Mouse (Mus musculus) brain, adult 2 months (tissue): ENCODE measurements around the gene Olfr1316.

Source experiments
- DNase-seq: peaks from one replicate; pipeline ENCODE4 v3.0.0; 2011; ENCODE audit warnings: low read depth, low spot score

Olfr1316 gene

GRCm38 (mm10) chr2:112134877-112135276 is at the start of gene Olfr1316:
Gene Olfr1316, minus strand, starts transcription at chr2:112134977.
- no peak for DNase-seq

- no peak for DNase-seq
Measured at GRCm38 (mm10) chr2:112153898-112154297, 19.1 kb upstream of the Olfr1316 start, which contains the start of gene Olfr1318. Gene Olfr1318, plus strand, starts transcription at chr2:112154198.

DNA sequence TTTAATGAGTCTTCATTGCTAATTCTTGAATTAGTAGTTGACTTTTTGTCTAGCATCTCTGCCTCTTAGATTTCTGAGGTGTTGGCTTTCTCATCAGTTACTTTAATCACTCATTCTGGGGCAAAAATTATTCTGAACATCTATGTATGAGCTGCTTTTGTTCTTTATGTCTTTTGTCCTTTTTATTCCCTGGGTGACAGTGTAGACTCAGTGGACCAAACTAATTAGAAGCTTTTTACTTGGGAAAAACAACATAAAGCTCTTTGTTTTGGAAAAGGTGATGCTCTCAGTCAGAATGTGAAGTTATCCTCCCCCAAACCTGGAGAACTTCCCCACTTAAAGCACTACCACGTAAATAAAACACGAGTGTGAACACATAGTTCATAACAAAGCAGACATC is 5.3 kb upstream of the Olfr1316 start, which contains the start of gene Olfr1317:
Gene Olfr1317 (plus strand): TSS at position 301 of the 400 bp plus-strand sequence.
- no peak for DNase-seq

DNA sequence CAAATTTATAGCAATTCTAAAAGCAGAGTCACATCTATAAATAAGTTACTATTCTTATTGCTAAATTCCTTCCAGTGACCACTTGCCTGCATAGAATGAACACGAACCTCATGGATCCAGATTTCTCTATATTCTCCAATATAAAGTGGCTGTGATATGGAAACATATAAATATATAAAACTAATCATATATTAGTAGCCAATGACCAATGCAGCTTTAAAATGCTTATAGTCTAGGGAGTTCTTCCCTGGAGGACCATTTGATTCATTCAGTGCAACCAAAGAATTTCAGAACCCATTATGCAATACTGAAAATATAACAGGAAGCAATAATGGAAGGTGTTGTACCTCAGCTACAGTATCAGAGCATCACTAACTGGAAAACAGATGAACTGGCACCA is 19.4 kb downstream of the Olfr1316 start, which contains the start of gene Olfr1315-ps1:
Gene Olfr1315-ps1 (minus strand): TSS at position 101 of the 400 bp plus-strand sequence.
- no peak for DNase-seq

DNA sequence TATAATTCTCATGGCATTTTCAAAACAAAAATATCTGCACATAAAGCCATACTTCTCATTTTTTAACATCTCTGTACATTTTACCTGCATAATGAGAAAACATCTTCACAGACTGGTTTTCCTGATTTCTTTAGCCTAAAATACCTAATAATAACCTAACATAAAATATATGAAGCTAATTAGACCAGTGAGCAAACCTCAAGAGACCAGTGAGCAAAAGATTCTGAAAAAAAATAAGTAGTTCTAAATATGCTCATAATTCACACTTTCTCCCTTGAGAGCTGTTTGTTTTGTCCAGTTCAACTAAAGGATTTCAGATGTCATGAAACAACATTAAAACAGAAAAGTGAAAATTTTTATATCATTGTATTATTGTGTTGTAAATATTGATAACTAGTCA is 38.1 kb downstream of the Olfr1316 start, which contains the start of gene Olfr1314:
Gene Olfr1314 (minus strand): TSS at position 101 of the 400 bp plus-strand sequence.
- no peak for DNase-seq

DNA sequence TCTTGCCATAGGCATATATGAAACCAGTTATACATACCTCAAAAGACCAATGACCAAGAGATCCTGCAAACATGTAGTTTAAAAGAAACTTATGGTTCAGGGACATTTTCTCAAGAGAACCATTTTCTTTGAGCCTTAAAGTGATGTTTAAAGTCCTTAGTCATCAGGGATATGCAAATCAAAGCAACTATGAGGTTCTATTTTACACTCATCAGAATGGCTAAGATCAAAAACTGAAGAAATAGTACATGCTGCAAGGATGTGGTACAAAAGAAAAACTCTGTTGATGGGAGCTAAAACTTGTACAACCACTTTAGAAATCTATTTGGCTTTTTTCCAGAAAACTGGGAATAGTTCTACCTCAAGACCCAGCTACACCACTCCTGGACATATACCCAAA is 57.0 kb downstream of the Olfr1316 start, which contains the start of gene Olfr1313:
Gene Olfr1313 (minus strand): TSS at position 101 of the 400 bp plus-strand sequence.
- no peak for DNase-seq
